Mouse (Mus musculus): ENCODE results near the gene Csnk2b.
"Not testable (repeated sequence)": the region's sequence is repeated elsewhere in the genome, so short reads cannot be mapped to it uniquely, and the experiment has no call there.

Csnk2b gene

GRCm38 (mm10) chr17:35152121-35152520, 30.3 kb upstream of the Csnk2b start:
- no peak for DNase-seq

DNA sequence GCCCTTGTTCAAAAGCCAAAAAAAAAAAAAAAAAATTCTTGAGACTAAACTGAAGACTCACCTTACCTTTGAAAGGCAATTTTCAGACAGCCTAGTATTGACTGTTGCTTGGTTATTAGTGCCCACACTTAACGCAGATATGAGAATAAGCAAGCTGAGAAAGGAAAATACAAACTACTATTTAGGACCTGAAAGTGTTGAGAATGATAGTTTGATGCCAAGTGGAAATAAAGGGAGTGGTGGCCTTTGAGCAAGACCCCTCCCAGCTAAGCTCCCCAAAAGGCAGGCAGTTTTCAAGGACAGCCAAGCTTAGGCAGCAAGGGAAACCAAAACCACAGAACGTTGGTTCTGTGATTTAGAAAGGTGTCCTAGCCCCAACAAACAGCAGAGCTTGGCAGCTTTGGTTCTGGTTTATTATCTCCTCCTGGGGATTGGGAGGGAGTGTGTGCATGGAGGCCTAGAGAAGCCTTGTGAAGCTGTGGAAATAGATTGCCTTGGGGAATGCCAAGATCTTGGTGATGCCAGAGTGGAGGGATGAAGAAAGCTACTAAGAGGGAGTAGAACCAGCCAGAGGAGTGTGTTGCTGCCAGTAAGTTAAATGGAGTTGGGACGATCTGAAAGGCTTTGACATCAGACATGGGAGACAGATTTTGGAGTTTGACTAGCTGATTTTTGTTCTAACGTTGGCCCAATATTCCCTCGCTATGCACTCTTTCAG, 26.2 kb upstream of the Csnk2b start:
- DNase-seq = no peak

DNA sequence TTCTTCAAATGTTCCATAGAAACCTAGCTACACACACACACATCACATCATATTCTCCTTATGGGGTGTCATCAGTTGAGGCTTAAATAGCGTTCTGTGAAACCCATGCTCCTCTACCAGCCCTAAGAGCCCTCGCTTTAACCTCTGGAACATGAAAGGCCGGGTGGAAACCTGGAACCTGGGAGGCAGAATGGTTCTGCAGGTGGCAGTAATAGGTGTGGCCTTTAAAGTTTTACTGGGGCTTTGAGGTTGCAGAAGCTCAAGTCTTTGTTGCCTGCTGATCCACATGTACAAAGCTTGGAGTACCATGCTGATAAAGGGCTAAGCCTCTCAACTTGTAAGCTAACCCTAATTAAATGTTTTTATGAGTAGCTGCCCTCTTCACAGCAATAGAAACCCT, 25.5 kb upstream of the Csnk2b start:
- no peak for DNase-seq

DNA sequence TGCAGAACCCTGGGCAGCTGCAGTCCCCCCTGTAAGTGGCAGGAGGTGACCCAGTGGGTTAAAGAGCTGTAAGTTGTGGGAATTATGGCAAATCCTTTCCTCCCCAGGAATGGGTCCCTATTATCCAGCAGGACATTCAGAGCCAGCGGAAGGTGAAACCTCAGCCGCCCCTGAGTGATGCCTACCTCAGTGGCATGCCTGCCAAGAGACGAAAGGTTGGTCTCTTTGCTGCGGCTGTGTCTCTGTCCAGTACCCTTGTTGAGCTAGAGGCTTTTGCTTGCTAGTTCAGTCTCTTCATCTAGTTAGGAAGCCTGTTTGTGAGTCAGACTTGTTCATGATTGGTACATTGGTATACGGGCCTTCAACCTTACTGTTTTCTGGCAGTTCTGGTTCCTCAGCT, 24.3 kb upstream of the Csnk2b start:
- no peak for DNase-seq

- DNase-seq = no peak
Observed at GRCm38 (mm10) chr17:35141971-35142370, 20.1 kb upstream of the Csnk2b start.

GRCm38 (mm10) chr17:35140490-35140996, 18.7 kb upstream of the Csnk2b start:
- DNase-seq = no peak

DNA sequence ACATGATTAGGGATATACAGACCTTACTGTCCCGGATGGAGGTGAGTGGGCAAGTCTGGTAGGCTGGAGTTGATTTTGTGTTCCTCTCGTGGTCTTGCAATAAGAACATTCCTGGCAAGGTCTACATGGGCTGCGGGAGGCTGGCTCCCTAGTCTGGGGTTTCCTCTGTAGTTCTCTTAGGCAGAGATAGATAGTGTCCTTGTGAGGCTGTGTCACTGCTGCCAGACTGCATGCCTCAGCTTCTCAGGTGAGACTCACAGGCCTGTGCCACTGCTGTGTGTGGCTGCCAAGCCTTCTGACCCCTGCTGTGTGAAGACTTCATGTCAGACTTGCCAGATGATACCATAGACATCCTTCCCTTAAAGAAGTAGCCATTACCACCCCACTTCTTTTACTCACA, 17.4 kb upstream of the Csnk2b start:
- DNase-seq = no peak

GRCm38 (mm10) chr17:35135591-35136320, 13.9 kb upstream of the Csnk2b start:
- no peak for DNase-seq

DNA sequence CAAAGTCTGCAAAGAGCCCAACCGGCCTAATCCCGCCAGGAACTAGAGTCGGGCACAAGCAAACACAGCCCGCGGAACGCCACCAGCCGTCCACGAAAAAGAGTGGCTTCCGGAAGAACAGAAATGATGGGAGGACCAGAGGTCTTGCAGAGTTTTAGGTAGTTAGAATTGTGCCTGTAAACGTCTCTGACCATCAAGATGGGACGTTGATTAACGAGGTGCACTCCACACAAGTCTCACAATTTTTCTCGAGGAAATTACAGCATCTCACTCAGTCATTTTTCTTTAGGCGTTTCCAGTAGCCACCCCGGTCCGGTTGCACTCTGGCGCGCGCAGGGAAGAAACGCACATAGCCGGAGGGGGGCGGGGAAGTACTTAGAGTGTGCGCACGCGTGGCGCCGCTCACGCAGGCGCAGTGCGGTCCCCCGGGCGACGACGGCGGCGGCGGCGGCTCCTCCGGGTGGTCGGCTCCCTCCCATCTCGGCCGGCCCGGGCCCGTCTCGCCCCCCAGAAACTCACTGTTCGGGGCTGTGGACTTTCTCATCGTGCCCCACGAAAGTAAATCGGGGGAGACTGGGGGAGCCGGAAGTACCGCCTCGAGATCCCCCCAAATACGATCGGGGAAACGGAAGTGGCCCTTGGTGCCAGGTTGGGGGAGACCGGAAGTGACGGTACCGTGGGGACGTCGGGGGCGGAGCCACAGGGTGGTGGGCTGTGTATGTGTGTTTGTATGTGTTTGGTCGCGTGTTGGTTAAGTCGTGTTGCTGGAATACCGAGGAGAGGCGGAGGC, 13.1 kb upstream of the Csnk2b start, which contains the start of gene Bag6:
Bag6 (plus strand) TSS at position 378 of the 790 bp plus-strand sequence.
- DNase-seq = peak; percentile 96

DNA sequence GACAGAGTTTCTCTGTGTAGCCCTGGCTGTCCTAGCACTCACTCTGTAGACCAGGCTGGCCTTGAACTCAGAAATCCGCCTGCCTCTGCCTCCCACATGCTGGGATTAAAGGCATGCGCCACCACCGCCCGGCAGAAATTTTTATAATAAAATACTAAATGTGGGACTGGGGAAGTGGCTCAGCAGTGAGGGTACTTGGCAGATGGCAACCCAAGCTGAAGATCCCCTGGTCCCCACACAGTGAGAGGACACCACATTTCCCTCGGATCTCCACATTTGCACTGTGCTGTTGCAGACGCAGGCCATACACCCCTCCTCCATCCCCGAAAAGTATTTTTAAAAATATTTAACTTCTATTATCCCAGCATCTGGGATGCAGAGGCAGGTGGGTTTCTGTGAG, 11.7 kb upstream of the Csnk2b start:
- peak; percentile 59 for DNase-seq

DNA sequence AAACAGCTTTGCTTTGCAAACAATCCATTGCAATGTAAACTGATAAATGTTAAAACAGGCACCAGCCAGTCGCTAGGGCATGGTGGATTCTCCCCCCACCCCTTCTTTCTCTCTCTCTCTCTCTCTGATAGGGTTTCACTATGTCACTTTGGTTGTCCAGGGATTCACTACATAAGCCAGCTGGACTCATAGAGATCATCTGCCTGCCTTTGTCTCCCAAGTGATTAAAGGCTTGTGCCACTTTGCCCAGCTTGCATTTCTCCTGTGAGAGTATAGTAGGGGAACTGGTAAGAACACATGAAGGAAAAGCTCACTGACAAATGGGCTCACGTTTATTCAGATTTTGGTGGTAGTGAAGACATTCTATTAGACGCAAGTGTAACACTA, 10.3 kb upstream of the Csnk2b start:
- DNase-seq = no peak

DNA sequence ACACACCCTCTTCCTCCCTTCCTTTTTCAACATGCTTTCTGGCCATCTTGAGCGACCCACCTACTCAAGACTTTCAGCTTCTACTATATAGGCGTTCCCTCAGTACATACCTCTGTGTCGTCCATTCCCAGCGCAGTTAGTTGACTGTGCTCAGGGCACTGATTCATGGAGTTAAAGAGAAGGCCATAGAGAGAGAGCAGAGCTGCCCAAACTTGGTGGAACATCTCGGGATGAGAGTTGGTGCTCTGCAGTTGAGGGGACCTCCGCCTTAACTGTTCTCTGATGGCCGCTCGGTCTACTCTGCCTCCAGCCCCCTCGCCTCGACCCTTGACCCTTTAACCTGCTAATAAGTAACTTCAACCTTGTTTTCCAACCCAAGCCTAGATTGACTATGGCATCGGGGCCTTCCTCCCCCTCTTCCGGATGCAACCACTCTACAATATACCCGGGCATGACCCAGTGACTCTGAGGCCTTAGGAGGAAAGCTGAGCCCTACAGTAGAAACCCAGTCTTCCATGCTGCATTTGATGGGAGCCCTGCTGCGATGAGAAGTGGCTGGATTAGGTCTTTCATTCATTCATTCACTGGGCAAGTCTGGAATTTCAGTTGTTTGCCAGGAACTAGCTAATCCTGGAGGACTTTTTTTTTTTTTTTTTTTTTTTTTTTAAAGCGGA, 9.8 kb upstream of the Csnk2b start, which contains the start of gene Apom:
Apom (minus strand) TSS at position 551 of the 674 bp plus-strand sequence.
- no peak for DNase-seq

DNA sequence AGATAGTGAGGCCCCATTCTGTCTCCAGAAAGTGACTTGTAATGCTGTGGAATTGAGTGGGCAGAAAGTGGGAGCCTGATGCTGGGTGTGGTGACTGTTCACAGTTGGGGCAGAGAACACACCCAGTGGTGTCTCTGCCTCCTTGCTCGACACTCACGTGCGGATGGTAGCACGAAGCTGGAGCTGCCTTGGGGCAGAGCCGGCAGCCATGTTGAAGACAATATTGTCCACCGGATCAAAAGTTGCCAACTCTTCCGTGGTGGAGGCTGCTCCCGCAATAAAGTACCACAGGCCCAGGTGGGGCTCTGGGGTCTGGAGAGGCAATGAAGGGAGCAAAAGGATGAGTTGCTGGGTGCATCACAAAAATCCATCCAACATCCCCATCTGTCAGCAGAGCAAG, 9.2 kb upstream of the Csnk2b start:
- no peak for DNase-seq

DNA sequence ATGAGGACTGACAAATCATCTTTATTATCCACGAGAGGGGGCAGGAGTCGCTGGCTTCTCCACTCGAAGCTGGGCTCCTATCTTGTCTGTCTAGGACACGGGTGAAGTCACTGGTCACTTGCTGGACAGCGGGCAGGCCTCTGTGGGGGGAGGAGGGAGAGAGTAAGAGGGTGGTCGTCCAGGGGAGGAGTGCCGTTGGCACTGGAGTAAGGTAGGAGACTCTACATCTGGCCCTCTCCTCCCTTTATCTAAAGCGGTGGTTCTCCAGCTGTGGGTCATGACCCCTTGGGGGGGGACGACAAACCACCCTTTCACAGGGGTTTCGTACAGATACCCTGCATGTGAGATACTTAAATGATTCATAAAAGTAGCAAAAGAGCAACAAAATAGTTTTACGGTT, 7.1 kb upstream of the Csnk2b start:
- DNase-seq = no peak

DNA sequence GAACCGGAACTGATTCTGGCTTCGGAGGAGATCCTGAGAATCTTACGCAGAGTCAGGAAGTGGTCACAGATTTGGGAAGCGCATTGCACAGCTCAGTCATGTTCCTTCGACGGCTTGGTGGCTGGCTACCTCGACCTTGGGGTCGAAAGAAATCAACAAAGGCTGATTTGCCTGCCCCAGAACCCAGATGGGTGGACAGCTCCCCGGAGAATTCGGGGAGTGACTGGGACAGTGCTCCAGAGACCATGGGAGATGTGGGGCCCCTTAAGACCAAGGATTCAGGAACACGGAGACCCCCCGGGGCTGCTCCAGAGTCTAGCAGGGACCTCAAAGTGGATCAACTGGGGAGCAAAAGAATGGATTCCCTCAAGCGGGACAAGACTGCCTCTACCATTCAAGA, 5.2 kb upstream of the Csnk2b start:
- no peak for DNase-seq

- DNase-seq = no peak
Observed at GRCm38 (mm10) chr17:35126206-35126611, 4.4 kb upstream of the Csnk2b start, which contains the start of gene D17H6S53E. Gene D17H6S53E (plus strand): TSS chr17:35126373.

DNA sequence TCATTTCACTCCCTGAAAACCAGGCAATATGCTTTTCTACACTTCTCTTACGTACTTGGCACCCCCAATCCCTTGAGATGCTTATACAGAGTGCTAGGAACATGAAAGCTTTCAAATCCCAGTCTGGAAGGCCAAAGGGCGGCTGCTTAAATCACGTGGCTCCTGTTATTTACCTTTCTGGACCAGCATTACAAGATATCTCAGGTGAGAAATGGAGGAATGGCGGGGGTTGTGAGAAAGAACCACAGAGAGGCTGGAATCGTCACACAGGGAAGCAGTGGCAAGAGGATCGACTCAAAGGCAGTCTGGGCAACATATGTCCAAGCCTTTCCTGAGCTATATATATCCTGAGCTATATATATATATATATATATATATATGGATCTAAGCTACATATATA, 3.7 kb upstream of the Csnk2b start:
- DNase-seq = no peak

GRCm38 (mm10) chr17:35125081-35125480, 3.2 kb upstream of the Csnk2b start:
- no peak for DNase-seq

GRCm38 (mm10) chr17:35124261-35124896, 2.5 kb upstream of the Csnk2b start:
- not testable (repeated sequence) for DNase-seq

DNA sequence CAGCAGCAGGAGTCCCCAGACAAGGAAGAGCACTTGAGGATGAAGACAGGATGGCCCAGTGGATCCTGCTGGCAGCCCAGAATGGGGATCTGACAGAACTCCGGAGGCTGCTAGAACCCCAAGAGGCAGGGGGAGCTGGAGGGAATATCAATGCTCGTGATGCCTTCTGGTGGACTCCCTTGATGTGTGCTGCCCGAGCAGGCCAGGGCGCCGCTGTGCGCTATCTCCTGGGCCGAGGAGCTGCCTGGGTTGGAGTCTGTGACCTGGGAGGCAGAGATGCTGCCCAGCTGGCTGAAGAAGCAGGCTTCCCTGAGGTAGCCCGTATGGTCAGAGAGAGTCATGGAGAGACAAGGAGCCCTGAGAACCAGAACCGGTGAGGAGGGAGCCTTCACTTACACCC, 1.4 kb upstream of the Csnk2b start:
- not testable (repeated sequence) for DNase-seq

- peak; percentile 99 for DNase-seq
Observed at GRCm38 (mm10) chr17:35121143-35121799, 582 bp downstream of the Csnk2b start, which contains the start of gene Gpank1. Gene Gpank1 (plus strand): TSS chr17:35121455.
